Mouse (Mus musculus): ENCODE measurements at regions not wholly inside any gene's neighbourhood (a gene's known extent, or its start where the extent isn't known, plus 50 kb on each side); places are given as distances from the start of the nearest gene placed in this dataset.

GRCm38 (mm10) chrX:131568026-131568425 is 1818.5 kb downstream of the Diaph2 start:
- DNase-seq (ENCODE audit: low spot score in 2 of 2): peak in 1 of 2 experiments; percentile 5

- DNase-seq (ENCODE audit: low spot score in 2 of 2): no peak
Observed at GRCm38 (mm10) chrX:131583040-131583439, 1833.5 kb downstream of the Diaph2 start.

Data from layer of hippocampus, adult 8-10 months (tissue).